Mouse (Mus musculus): ENCODE measurements around the gene Ccno.

The Ccno gene

DNA sequence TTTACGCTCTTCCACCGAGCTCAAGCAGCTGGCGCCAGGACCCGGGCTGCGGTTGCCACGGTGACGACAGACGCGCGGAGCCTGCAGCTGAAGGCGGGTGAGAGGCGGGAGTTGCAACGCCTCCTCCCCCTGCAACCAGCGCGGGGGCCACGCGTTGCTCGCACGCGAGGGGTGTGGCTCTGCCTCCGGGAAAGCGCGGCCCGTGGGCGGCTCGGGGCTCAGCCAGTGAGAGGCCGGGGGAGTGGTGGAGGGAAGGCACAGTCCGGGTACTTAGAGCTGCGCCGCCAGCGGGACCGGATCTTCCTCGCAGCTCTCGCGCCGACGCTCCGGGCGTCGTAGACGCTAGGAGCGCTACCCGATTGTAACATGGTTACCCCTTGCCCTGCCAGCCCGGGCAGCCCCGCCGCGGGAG is at the start of gene Ccno:
Ccno (plus strand) TSS at position 271 of the 412 bp plus-strand sequence.
- DNase-seq (ENCODE audit: low spot score), result peak; percentile 93

DNA sequence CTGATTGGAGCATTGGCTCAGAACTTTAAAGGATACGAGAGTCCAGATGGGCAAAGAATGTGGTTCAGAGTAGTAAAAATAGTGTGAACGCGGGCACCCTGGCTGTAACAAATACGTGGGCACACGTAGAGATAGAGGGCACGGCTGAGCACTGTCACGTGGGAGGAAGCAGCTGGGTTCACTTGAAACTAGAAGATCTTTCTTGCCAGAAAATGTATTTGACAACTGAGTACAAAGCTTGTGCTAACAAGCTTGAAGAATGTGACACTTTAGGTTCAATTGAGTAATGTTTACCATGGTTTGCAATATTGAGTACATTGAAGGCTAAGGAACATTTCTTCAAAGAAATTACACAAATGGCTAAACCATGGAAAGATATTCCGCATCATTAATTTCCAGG is 49.5 kb upstream of the Ccno start:
- DNase-seq (ENCODE audit: low spot score), result peak; percentile 19

DNA sequence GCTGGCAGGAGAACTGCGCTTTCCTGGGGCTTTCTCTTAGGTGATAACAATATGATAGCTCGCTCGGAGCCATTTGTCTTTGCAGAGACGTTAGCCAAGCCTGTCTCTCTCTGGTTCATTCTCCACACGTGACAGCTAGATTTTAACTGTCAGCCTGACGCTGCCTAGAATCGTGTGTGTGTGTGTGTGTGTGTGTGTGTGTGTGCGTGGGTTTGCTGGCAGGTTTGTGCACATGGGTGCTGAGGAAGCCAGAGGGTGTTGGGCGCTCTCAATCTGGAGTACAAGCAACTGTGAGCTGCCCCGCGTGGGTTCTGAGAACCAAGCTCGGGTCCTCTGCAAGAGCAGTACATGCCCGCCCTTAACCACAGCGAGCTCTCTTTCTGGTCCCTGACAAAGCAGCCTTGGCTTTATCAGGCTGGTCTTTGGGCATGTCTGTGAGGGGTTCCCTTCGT is 45.7 kb upstream of the Ccno start:
- peak; percentile 49 for DNase-seq (ENCODE audit: low spot score)

DNA sequence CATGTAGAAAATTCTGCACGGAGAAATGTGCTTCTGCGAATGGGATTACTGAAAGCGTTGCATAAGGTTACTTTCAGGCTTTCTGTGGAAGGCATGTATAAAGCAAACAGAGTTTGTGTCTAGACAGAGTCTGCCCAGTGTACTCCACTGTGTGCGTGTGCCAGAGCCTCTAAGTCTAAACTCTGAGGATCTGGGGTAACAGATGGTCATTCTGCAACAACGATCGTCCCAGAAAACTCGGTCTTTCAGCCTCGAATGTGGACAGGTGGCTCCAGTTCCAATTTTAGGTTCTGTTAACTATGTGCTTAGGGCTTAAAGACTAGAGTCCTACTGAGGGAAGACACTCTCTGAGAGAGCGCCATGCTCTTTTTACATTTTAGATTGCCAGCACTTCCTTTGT is 42.3 kb upstream of the Ccno start:
- DNase-seq (ENCODE audit: low spot score), result peak; percentile 31

DNA sequence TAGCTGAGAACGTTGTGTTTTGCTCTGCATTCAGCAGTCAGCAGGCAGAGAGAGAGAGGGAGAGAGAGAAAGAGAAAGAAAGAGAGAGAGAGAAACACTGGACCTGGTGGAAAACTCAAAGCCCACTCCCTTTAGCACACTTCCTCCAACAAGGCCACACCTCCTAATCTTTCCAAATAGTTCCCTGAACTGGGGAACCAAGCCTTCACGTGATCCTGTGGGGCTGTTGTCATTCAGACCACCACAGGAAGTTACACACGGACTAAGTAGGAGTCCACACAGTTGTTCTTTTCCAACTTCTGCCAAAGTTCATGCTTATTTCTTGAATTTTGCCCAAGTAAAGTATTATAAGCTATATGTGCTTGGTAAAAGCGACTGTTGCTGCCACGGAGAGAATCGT is 41.7 kb upstream of the Ccno start:
- DNase-seq (ENCODE audit: low spot score), result no peak

DNA sequence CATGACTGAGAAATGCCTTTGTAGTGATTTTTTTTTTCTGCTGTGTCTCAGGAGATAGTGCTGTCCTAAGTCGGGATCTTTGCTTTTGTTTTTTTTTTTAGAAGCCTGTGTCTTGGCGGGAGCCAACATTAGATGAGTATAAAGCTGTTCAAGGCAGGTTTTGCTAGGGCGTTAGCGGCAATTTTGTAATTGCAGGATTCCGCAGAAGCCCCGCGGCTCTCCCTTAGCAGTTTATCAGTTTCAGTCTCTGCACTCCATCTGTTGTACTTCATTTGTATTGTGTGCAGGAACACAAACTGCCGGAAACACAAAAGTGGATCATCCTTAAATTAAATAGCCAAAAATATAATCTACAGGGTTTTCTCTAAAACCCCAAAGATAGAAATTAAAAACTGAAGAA is 33.5 kb upstream of the Ccno start:
- peak; percentile 43 for DNase-seq (ENCODE audit: low spot score)

DNA sequence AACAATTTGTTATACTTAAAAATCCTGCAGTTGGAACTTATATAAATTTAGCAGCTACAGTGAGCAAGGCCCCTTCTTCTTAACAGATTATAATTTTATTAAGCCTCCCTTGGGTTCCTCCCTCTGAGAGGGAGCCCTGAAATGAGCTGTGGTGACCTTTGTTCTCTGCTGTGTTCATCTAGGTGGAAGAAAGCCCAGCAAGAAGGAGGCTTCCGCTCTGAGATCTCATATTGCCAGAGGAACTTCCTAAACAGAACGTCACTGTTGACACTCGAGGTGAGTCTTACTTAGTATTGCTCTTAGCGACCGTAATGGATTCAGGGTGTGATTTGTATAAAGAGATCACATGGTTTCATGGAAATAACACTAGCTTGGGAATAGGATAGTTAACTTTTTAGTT is 24.5 kb upstream of the Ccno start:
- no peak for DNase-seq (ENCODE audit: low spot score)

DNA sequence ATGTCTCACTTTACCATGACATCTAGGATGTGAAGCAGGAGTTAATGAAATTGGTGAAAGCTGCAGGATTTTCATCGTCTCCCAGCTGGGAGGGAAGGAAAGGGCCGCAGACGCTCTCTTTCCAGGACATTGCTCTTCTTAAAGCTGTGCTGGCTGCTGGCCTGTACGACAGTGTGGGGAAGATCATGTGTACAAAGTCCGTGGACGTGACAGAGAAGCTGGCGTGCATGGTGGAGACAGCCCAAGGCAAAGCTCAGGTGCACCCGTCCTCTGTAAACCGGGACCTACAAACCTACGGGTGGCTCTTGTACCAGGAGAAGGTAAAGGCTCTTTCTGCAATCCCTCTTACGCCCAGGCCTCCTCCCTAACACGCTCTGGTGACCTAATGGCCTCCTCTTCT is 23.2 kb upstream of the Ccno start:
- DNase-seq (ENCODE audit: low spot score), result no peak

DNA sequence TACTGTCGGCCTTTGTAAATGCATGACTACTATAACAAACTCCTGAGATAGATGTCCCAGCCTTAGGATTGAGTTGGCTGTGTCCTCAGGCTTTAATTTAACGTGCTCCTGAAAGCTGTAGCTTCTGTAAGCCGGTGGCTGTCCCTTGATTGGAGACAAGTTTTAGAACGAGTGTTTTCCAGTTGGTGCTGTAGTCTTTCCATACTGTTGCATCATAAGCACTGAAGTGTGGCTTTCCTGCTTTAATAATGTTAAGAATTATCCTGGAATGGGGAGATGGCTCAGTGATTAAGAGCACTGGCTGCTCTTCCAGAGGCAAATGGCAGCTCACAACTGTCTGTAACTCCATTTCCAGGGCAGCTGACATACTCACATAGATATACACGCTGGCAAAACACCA is 20.3 kb upstream of the Ccno start:
- no peak for DNase-seq (ENCODE audit: low spot score)

DNA sequence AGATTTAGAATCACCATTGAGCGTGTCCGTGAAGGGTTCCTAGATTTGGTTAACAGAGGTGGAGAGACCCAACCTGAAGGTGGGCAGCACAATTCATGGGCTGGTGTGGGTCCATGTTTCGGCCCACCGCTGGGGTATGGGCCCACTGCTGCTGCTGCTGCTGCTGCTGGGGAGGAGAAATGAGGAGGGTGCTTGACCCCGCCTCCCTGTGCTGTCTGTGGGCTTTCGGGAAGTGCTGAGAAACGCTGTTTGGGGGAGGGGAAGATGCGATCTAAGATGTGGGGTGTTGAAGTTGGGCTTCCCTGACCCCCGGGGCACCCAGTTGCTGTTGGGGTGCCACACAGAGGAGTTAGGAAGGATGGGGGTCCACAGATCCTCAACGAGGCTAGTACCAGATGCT is 10.9 kb upstream of the Ccno start:
- no peak for DNase-seq (ENCODE audit: low spot score)

DNA sequence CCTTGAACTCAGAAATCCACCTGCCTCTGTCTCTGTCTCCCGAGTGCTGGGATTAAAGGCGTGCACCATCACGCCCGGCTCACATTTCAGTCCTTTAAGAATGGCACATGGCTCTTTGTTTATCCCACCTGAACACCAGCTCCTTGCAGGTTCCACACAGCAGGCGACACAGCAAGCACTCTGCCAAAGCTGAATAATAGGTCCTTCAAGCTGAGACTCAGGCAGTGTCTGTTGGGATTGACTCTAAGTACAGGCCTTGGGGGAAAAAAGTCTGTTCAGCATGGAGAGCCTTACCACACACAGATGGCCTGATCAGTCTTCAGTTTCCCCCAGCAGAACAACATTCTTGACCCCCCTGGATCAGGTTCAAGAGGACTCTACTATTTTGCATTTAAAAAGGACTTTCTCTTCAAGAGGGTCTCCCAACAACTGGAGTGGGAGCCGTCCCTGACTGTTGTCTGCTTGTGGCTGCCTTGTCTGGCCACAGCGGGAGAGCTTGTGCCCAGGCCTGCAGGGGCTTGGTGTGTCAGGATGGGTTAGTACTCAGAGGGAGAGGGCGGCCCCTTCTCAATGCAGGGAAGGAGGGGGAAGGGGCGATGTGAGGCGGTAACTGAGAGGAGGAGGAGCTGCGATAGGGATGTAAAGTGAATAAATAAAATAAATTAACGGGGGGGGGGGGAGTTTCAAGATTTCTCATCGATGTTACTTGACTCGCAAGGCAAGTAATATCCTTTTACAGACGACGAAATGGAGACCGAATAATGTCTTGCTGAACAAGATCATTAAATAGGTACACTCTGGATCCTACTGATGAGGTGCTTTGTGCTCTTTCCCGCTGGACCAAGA is 1.8 kb upstream of the Ccno start:
- DNase-seq (ENCODE audit: low spot score), result no peak

DNA sequence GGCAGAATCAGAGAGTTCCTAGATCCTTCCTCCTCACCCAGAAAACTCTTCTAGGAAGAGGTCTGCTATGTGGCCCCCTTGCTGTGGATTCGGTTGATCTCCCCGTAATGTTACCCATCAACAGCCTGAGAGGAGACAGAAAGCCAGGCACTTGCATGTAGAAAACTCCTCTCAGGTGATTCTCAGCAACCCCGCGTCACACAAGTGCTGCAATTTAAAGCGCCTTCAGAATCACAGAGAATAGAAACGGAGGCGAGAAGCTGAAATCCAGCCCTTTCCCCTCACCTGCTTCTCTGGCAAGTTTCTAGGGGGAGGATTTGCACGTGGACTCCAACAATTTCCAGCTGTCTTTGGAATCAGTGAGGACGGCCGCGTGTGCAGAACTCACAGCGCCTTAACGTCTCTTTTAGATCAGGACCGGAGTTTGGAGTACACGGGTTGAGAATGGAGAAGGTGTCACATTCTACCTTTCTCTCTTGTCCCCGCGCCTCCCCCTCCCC is 1.1 kb upstream of the Ccno start:
- no peak for DNase-seq (ENCODE audit: low spot score)

DNA sequence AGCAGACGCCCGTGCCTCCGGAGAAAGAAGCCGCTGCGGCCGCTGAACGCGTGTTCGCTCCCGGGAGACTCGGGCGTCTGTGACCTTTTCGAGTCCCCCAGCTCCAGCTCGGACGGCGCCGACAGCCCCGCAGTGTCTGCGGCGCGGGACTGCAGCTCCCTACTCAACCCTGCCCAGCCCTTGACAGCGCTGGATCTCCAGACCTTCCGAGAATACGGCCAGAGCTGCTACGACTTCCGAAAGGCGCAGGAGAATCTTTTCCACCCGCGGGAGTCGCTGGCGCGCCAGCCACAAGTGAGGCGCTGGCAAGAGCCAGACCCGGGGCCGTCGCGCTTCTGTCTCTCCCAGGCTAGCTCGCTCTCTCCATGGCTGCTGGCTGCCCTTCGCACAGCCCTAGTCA is 389 bp downstream of the Ccno start:
- no peak for DNase-seq (ENCODE audit: low spot score)

DNA sequence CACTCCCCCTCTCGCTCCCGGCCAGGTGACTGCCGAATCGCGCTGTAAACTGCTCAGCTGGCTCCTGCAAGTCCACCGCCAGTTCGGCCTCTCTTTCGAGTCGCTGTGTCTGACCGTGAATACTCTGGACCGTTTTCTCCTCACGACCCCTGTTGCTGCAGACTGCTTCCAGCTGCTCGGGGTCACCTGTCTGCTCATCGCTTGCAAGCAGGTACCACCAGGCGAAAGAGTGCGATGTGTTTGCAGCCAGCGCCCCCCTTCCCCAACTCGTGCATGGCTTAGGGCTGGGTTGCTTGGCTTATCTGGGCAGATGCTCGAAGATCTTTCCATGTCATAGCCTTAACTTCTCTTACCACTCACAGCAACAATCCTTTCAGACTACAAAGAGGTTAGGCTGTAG is 1.3 kb downstream of the Ccno start:
- no peak for DNase-seq (ENCODE audit: low spot score)

DNA sequence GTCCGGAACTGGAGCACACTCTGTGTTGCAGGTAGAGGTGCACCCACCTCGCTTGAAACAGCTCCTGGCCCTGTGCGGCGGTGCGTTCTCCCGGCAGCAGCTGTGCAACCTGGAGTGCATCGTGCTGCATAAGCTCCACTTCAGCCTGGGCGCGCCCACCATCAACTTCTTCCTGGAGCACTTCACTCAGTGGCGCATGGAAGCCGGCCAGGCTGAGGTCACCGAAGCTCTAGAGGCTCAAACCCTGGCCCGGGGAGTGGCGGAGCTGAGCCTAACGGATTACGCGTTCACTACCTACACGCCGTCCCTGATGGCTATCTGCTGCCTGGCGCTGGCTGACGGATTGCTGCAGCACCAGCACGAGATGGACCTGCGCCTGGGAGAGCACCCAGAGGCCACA is 1.9 kb downstream of the Ccno start:
- no peak for DNase-seq (ENCODE audit: low spot score)

DNA sequence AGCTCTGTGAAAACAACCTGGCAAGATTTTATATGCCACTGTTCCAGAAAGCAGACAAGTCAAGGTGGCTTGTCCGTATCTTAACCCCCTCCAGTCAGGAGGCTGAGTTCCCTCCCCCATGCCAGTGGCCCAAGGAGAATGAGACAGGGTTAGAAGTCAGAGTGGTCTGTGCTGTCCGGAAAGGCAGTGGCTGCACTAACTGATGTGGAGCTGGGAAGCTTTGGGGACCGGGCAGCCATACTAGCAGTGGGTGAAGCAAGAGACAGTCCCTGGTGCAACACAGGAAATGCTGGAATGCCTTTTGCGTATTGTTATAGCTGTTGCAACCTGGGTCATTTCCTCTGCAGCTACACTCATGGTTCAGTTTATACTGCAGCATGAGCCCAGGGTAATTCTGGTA is 2.7 kb downstream of the Ccno start:
- DNase-seq (ENCODE audit: low spot score), result no peak

DNA sequence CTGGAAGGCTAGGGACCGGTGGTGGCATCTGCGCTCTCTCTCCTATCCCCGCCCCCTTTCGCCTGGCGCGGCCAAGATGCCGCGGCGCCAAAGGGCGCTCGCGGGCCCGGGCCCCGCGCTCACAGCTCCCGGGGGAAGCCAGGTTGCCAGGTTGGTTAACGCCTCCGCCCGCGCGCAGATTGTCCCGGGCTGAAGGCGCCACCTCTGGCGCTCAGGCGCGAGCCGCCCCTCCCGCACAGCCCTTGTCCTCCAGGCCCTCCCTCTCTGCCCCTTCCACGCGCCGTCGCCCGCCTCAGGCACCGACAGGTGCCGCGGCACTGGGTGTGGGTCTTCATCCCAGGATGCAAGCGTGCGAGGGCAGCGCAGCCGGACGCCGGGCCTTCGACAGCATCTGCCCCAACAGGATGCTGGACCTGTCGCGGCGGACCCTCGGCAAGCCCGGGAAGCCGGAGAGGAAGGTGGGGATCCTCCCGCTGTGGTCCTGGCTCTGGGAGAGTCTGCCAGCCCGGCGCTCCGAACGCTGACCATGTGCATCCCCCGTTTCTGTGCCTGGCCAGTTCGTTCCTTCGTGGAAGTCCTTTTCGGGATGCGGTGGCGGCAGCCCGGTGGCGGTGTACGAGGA is 6.0 kb downstream of the Ccno start, which contains the start of gene Mcidas:
Mcidas (plus strand) TSS at position 315 of the 622 bp plus-strand sequence.
- DNase-seq (ENCODE audit: low spot score), result no peak

DNA sequence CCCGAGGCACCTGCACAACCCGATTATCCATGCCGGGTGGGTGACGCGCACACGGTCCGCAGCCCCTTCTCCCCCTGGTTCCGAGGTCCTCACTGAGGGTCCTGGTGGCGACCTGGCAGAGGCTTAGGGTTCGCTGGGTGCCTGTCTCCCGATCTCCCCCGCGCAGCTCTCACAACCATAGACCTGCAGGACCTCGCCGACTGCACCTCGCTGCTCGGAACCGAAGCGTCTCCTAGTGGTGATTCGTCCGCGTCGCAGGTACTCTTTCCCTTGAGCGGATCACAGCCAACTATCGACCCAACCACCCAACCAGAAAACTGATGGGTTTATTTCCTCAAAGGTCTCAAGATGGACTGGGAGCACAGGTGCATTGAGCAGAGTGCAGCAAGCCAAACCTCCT is 6.6 kb downstream of the Ccno start:
- peak; percentile 61 for DNase-seq (ENCODE audit: low spot score)

DNA sequence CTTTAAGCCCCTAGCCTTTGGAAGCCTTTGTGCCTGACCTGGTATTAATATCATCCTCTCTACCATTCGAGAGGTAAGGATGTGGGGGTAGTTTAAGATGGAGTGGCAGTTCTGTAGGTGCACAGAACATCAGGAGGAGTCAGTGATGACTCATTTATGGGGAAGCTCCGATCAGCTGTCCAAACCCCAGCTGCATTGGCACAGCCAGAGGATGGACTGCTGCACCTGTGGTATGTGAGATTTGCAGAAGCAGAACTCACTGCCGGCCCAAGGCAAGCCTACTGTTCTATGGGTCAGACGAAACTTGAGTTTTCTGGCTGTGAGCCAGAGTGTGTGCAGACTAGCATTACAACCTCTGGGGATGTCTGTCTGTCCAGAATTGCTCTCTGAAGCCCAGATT is 8.8 kb downstream of the Ccno start:
- DNase-seq (ENCODE audit: low spot score), result no peak

DNA sequence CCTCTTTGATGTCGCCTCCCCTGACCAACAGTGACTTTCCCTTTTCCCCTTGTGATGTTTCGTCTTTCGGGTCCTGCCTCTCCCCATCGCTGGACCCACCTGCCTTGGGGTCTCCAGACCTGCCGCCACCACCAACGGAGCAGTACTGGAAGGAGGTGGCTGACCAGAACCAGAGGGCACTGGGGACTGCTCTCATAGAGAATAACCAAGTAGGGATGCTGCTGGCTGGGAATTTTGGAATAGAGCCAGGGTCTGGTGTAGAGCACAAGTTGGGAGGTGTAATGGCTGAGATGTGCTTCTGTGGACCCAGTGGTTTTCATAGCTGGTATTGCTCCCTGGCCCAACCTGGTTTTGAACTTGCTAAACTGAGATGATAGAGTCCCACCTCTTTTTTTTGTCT is 9.8 kb downstream of the Ccno start:
- no peak for DNase-seq (ENCODE audit: low spot score)

DNA sequence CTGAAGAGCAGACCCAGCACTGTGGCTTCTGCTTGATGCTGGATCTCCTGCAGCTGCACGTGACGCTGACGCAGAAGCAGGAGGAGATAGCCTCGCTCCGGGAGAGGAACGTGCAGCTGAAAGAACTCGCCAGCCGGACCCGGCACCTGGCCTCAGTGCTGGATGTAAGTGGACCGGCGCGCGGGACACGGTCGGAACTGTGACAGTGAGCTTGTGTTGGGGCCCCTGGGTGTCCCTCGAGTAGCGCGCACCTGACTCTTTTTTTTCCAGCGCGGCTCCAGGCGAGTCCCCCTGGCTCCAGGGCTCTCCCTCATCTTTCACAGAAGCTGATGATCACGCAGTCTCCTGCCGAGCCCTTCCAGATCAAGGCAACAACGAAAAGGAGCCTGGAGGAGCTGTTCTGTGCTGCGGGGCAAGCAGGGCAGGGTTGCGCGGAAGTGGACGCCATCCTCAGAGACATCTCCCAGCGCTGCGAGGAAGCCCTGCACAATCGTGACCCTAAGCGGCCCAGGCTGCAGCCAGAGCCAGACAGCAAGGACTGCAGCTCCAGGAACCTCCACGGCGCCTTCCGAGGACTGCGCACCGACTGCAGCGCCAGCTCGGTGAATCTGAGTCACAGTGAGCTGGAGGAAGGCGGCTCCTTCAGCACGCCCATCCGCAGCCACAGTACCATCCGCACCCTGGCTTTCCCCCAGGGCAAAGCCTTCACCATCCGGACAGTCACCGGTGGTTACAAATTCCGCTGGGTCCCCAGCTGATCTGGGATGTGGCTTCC is 11.0 kb downstream of the Ccno start:
- DNase-seq (ENCODE audit: low spot score), result no peak

DNA sequence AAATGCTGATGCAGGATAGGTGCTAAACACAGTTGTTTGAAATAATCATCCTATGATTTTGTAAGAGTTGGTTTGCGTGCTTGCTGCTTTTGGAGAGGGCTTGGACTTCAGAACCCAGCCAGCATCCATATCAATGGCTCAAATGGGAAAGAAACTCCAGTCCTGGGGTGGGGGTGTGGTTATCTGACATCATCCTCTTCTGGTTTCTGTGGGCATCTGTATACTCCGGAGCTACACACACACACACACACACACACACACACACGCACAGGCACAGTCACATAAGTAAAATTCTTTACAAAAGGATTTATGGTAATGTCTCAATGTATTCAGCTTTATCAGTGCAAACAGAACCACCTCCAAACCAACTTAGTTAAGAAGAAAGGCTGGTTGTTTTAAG is 12.5 kb downstream of the Ccno start:
- DNase-seq (ENCODE audit: low spot score), result no peak
